Mouse (Mus musculus) embryonic fibroblast, embryonic 13.5 days (primary cell): ENCODE data around the gene Arvcf.

Source experiments
- CTCF ChIP-seq: IDR thresholded peaks from 2 replicates; pipeline ENCODE4 v1.5.1; 2011; ENCODE audit warnings: mild to moderate bottlenecking, control low read depth, low read length, moderate library complexity, borderline replicate concordance; ENCODE audit not compliant: insufficient read depth
- POLR2A ChIP-seq: IDR thresholded peaks from 2 replicates; pipeline ENCODE4 v1.6.1; 2011; ENCODE audit warnings: low read depth, mild to moderate bottlenecking, control low read depth, low read length, moderate library complexity

DNA sequence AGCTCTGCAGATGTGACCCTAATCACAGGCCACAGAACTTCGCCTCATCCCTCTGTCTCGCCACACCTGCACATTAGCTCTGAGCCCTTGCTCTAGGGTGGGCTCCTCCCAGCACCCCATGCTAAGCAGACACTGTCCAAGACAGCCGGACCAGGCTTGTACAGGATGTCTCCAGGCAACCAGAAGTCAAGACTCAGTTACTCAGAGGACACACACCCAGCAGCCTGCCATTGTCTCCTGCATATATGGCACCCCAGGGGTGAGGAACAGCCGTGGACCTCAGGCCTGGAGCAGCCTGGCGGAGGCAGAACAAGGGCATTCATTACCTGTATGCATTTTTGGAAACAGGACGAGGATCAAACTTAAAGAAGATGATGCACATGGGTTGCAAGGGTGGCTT is 24.0 kb upstream of the Arvcf start:
- TF ChIP-seq CTCF (no peak), POLR2A (no peak)
